Mouse (Mus musculus) embryo, embryonic 9.5 days (tissue): ENCODE measurements around the gene Mycbp2.
A peak's percentile ranks its signal among the peaks of the same experiment; 100 is the strongest.

ENCODE experiments used
- DNase-seq: peaks from one replicate; pipeline ENCODE4 v3.0.0-alpha.2; 2017; ENCODE audit errors: extremely low spot score

Mycbp2 gene

DNA sequence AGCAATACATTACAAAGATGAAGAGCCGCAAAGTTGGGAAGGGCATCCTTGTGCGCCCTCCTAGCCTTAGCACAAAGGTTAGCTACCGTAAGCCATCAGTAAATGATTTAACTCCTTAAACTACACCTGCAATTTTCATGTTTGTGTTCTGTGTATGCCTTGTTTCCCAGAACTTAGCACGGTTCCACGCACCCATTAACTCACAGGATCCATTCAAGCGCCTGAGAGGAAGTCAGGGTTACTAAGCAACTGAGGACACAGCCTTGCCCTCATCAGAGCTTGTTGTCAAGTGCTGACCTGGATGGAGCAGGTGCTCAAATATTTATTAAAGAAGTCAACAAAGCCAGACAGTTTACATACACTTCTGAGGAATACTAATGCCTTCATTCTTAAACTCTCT is 244.4 kb downstream of the Mycbp2 start:
- no peak for DNase-seq

DNA sequence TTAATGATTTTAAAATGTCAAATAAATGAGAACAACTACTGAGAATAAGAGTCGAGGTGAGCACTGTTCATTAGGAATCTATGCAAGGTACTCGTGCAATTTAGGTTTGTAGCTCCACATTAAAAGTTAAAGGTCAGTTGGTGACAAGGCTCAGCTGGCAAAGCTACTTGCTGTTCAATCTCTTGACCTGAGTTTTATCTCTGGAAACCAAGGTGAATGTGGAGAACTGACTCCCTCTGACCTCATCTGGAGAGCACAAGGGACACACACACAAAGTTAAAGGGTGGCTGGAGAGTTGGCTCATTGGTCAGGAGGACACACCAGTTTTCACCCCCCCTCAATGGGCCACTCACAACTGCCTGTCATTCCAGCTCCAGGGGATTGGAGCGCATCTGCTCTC is 245.4 kb downstream of the Mycbp2 start:
- no peak for DNase-seq

DNA sequence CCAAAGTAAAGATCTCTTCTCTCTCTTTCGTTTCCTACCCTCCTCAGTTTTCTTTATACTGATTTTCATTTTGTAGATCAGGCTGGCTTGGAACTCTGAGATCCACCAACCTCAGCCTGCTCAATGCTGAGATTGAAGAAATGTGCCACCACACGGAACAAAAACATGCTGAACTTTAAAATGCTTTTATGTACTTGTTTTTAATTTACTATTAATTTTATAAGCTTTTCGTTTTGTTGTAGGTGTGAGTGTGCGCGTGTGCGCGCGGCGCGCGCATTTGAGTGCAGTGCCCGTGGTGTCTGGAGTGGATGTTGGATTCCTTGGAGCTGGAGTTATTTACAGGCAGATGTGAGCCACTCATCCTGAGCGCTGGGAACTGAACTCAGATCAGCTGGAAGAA is 246.3 kb downstream of the Mycbp2 start:
- no peak for DNase-seq

DNA sequence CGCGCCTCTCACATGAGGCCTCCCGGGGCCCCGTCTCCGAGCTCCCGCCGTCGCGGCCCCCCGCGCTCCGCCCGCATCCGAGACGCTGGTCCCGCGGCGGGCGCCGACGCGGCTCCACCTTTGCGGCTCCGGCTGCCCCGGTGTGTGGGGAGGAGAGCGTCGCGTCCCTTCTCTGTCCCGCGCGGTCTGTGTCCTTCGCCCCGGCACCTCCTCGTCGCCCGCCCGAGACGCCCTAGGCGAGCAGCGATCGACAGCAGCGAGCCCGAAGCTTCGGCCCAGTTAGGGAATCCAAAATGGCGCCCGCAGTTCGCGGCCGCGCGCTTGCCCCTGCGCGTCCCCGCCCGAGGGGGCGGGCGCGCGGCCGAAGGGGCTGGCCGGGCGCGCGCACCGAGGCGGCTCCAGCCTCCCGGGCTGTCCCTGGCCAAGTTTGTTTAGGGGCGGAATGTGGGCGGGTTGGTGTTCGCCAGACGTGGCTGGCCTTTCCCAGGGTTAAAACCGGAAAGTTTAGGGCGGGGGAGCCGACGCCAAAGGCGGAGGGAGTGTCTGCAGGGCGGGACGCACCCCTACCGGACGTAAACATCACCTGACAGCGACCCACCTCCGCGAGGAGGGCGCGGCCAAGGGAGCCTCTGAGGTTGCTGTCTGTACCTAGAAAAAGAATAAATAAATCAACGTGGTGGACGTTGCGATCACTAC is 247.2 kb downstream of the Mycbp2 start, which contains the start of gene Fbxl3:
Gene Fbxl3 (minus strand): TSS at position 329 of the 696 bp plus-strand sequence.
- DNase-seq: peak; percentile 90

DNA sequence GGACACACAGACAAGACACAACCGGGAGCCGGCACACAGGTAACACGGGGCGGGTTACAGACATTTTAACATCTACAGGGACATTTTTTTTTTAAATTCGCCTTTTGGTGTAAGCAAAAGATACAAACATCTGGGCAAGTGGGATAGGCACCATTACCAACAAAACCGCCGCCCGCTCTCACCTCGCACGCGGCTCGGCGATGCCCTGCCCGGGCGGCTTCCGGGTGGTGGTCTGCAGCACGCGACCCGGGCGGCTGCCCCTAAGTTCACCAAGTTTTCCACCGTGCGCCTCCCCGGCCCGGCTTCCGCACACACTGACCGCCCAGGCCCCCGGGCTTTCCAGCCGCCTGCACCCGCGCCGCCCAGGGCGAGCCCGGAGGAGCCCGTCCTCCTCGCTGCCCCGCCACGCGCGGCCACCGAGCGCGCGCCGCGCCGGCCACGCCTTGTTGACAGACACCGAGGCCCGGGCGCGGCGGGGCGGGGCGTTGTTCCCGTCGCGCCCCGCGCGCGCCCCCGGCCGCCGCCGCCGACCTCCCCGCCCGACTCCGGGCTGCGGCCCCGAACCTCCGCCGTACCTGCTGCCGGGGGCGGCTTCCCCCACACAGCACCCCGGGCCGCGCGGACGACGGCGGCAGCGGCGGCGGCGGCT is 247.9 kb downstream of the Mycbp2 start:
- peak; percentile 81 for DNase-seq

DNA sequence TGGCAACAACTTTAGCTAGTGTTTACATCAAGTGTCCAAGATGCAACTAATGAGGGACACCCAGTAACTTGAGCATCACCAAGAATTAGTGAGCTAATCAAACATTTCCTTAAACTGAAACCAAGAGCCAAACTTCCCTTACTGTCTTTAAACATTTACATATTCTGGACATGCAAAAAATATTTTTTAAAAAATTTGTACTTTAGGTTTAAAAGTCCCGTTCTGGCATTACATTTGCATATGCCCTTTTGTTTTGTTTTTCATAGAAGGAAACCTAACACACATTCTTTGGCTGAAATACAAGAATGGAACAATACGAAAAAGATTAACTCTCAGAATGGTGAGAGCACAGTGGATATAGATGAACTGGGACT is 248.4 kb downstream of the Mycbp2 start:
- DNase-seq: no peak

DNA sequence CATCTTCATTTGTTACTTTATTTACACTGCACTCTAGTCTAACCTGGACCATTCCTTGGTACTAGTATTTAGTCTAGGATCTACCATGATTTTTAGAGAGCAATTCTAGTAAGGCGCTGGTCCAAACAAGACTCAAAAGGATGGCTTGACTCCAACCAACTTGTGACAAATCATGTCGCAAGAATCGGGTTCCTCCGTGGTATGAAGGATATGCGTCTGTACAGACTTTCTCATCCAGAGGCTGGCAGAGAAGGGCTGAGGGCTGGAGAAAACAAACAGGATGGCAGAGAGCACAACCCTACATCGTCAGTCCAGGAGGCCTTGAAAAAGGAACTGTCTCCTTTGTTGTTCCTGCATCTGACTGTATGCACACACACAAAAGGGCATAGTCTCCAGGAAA is 250.0 kb downstream of the Mycbp2 start:
- no peak for DNase-seq

DNA sequence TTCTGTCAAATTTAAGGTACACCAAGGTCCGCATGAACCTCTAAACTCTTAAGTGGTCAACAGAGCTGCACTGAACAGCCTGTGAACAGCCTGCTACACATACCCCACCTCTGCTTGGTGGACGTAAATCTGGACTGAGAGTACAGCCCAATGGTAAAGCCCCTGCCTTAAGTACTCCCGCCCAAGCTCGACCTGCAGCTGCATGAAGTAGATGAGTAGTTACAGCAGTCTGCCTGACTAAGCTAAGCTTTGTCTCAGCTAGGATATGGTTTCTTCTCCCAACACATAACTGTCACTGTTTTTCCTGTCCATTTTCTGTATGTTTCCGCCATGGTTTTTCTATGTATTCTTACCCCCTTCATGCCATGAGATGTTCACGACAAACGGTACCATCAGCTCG is 250.8 kb downstream of the Mycbp2 start:
- DNase-seq: no peak

DNA sequence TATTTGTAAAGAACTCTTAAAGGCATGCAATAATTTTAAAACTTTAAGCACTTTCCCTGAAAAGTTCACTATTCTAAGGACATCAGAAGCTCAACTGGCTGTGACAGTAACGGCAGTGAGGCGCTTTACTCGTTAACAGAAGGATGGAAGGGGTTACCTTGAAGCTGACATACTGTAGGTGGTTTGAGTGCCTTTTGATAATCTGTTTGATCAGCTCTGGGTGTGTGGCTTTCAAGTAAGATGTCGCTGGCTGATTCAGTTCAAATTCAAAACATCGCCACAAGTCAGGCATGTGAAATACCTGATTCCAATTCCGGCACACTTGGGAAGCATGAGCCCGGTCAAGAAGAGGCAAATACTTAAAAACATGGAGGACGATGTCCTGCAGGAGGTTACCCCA is 251.6 kb downstream of the Mycbp2 start:
- DNase-seq: no peak

DNA sequence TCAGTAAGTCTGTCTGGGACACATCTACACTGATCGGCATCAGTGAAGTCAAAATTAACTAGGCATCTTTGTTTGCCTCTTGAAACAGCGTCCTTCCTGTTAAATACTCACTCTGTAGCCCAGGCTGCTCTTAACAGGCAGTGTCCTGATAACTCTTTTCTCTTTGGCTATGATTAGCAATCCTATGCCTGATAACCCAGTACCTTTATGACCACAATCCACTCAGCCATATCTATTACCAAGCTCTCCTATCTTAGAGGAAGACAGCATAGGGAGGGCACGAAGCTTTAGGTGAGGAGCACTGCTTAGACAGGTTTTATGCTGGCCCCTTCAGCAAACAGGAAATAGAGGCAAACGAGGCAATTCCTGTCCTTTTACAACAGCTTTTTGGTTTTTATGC is 252.9 kb downstream of the Mycbp2 start:
- DNase-seq: no peak

DNA sequence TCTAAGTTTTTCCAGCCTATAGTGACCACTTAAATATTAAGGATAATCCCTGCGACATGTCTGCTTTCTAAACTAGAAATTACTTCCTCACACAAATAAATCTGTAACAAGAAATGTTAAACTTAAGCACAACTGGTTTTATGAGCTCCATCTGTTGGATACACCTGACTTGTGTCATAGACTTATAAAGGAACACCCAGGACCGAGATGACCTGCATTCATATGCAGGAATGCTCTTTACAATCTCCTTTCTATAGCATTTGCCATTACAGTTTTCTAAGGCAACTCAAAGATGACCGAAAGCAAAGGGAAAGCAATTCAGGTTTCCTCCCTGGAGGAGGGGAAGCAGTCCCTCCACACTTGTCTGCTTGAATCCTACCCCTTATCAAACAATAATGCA is 253.4 kb downstream of the Mycbp2 start:
- DNase-seq: no peak

DNA sequence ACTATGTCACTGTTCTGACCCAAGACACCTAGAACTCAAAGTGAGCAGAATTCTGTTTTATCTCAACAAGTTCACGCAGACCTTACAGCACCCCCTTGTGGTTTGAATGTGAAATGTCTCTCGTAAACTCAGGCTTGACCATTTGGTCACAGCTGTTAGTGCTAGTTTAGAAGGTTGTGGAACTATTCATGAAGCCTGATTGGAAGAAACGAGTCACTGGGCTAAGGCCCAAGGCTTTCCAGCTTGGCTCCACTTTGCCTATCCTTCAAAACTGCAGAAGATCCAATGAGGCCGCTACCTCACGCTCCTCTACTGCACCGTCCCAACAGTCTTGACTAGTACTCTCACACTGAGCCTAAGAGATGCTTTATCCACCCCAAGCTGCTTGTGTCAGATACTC is 258.0 kb downstream of the Mycbp2 start:
- DNase-seq: peak; percentile 15

DNA sequence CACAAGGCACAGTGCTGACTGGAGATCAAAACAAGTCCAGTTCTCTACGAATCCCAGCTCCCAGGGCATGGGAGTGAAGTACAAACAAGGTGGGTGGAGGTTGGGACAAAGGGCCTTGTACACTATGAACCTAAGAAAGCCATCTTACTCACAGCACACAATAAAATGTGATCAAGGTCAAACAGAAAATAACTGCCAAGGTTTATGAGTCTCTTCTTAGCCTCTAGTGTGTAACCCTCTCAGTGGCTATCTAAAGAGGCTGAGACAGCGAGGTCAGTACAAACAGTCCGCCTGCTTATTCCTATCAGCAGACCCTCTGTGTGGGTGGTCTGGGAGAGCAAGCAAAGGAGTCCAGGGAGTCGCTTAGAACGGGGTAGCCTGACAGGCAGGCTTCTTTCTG is 258.8 kb downstream of the Mycbp2 start:
- no peak for DNase-seq

DNA sequence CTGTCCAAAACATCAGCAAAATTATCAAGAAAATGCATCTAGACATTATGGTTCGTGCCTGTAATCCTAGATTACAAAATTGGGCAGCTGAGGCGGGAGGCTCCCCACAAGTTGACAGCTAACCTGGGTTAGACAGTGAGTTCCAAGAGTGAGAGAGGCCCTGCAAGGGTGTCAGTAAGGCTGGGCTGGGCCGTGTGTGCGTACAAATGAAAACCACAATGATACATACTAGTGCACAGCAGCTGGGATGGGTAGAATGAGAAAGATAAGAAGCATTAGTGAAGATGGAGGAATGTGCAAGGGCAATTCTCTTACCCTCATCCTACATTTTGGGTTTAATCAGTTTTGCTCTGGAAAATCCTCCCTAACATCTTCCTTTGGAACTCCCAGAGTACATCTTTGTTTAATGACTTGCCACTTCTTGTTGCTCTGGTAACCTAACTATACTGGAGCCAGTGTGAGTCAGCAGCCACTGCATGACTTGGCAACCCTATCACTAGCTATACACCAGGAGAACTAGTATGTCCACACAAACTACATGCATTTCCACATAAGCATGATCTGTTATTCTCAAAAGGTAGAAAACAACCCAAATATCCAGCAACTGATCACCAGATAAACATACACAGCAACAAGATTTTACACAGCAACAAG is 259.8 kb downstream of the Mycbp2 start:
- DNase-seq: no peak

DNA sequence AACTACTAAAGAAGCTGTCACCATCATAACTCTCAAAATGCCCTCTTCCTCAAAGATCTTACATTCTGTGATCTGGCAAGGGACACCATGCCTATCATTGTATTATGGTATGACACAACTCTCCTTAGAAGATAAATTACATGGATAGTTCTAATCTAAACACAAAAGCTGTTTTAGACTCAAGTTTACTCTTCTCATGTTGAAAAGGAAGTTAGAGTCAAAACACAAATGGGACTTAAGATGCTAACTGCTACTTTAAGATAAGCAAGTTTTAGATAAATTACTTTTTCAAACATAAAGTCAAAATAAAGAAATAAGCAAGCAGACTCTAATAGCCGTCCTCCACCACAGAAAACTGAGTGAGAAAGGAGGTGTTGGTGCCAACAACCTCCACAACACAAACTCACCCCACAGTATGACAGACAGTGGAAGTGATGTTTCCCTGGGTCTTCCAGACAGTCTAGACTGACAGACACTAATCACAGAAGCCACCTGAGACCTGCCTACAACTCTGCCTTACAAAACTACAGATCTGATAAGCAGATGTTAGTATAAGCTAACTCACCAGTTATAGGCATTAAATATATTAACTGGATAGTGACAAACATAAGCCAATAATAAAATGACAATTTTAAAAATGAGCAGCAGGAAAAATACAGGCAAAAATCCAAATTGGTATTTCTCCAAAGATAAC is 260.6 kb downstream of the Mycbp2 start:
- no peak for DNase-seq

DNA sequence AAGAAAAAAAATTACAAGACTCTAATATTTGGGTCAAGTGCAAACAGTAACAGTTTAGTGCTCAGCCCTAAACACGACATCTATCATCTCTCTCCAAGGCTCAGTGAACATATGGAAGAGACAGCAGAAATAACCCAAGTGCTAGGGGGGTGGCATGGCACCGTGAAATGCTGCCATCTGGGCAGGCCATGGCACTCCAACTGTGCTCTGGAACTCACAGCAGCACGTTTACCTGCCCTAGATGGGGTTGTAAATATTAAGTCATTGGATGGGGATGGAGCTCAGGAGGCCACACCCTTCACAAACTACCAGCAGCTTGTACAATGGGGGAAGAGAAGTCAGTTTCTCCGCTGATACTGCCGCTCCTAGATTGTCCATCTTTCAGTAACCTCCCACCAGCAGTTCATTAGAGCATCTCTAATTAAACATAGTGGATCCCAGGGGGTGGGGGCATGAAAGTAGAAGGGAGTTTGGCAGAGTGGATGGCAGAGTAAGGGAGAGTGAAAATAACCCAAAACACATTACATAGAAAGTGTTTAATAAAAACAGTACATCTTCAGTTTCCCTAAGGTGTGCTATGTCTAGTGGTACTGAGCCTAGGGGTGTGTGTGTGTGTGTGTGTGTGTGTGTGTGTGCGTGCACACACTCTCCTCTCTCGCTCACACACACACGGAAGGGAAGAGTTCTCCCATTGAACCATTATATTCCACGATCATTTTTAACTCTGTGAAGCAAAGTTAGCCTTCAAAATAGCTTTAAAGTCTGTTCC is 267.2 kb downstream of the Mycbp2 start:
- DNase-seq: no peak

DNA sequence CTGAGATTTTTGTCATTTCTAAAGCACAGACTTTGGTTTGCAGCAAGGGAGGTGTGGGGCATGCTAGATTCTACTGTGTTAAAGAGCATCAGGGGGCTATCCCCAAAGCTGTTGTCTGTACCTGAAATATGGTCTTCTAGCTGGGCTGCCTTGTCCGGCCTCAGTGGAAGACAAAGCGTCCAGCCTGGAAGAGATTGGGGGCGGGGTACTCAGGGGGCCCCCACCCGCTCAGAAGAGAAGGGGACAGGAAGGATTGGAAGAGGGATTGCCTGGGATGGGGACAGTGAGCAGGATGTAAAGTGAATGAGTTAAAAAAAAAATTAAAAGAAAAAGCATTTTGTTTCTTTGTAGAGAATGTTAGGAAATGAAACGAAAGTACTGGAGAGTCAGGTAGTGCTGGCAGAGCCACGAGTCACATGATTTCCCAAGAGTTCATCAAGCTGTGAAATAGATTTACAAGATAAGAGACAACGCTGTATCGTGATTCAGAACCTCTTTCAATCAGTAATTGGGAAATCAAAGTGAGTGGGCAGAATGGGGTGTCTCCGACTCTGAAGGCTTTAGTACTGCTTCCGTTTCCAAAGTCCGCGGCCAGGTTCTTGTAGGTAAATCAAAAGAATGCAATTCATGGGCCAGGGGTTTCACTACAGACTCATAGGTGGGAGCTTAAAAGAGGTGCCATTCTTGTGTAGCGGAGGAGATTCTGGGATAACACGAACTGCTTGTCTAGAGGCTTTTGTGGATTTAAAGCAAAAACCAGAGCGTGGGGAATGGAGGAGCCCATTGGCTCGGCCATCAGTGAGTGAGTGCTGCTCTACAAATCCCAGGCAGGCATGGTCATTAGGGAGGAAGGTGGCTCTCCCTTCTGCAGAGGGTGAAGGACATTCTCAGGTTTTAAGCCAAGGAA is 268.4 kb downstream of the Mycbp2 start:
- DNase-seq: no peak

DNA sequence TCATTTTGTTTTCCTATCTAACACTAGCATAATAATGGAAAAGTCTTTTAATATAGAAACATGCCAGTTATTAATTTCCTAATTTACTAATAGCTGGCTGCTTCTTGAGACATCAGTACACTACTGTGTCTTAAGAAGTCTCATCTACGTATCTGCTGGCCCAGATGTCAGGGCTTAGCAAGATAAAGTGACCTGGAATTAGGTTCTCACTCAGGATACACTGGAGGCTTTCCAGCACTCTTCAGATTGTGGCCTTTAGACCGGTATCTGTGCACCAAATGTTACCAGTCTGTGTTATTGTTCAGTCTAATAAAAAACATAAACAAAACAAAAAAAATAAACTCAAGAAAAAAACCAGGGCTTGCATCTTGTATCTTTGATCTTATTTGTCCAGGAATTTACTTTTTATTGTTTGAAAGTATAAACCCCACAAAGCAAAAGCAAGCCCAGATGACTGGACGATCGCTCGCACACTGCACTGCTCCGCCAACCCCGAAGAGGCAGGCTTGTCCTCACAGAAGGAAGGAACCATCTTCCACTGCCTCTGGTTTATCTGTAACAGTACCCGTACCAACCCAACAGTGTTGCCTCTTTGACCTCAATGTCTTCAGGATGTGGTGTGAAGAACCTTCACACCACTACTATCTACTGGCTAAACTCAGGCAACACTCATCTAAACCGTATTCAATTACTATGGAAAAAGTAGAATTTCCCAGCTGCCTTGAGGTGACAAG is 269.2 kb downstream of the Mycbp2 start:
- DNase-seq: no peak

DNA sequence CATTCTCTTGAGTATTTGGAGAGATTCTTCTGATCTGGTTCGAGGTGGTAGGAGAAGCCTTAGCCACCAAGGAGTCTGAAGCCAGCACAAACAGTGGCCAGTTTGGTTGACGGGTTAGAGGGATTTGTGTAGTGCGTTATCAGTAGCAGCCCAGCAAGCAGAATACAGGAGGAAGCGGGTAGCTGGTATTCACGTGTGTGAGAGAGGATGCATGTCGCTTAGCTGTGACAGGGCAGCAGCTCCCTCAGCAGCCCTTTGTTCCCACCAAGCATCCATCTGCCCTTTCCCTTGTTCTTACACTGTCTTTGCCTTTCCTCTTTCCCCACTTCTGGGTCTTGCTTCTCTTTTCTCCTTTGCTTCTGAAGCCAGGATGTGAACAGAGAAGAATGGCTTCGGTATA is 271.4 kb downstream of the Mycbp2 start:
- no peak for DNase-seq

DNA sequence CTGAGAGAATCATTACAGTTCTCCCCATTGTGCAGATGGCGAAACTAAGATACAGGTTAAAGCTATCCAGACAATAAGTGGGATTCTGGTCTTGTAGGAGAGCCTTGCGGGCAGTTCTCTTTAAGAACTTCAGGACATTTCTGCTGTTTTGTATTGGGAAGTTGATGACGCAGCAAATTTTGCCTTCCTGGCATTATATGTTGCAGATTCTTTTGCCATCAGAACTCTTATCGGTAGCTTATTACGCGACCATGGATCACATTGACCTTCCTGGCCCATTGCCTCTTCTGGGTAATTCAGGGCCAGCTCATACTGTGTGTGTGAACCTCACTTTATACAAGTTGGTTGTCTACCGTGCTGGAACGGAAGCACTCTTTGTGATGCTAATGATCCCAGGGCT is 272.8 kb downstream of the Mycbp2 start:
- no peak for DNase-seq
